Mouse (Mus musculus): ENCODE measurements around the gene Kars.

Kars gene

GRCm38 (mm10) chr8:111943544-111943943 lies 67.6 kb downstream of the Kars start:
- no peak for DNase-seq (ENCODE audit: low spot score)

Measured in ovary, postnatal 36 days (tissue).